Mouse (Mus musculus) naive thymus-derived CD4-positive, alpha-beta T cell, adult 5 months (primary cell): ENCODE data around the gene Cep135. TPM values are rescaled to one million over a fixed set of nuclear protein-coding genes. Genes with fewer than 3 reads are reported as not detected.

ENCODE experiments used
- polyA plus RNA-seq: library from polyadenylated mRNA; unstranded; fragments of 100-300 nt; shearing (Covaris generic); gene quantifications from one replicate; pipeline ENCODE4 v1.2.1, GENCODE M21; 2017

The Cep135 gene
- 16.7 TPM for polyA plus RNA-seq

DNA sequence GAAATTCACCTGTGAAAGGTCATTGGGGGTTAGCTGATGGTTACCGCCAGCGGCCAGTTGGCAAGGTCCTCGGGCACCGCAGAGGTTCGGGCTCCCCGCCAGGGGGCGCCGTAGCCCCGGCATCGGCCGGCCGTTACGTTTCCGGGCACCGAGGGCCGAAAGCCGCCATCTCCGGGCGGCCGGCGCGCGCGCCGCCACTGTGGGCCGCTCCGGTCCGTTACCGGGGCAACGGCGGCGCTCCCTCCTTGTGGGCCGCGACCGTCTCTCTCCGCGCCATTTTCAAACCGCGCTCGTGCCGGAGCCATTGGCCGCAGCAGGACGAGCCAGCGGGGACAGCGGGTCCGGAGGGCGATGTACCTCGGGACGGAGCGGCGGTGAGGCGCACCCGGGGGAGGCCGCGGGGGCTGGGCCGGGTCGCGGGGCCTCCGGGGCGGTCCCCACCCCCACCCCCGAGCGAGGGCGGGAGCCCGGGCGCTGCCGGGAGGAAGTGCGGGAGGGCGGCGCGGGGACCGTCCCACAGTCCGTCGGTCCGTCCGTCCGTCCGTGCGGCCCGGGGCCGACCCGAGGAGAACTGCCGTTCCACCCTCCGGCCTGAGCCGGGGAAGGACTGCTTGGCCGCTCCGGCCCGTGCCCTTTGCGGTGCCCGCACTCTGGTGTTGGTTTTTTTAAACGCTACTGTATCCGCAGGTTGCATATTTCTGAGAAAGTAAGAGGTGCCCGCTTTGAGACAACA, at the start of gene Cep135:
Gene Cep135, plus strand, starts transcription at position 148 of the 733 bp plus-strand sequence.

DNA sequence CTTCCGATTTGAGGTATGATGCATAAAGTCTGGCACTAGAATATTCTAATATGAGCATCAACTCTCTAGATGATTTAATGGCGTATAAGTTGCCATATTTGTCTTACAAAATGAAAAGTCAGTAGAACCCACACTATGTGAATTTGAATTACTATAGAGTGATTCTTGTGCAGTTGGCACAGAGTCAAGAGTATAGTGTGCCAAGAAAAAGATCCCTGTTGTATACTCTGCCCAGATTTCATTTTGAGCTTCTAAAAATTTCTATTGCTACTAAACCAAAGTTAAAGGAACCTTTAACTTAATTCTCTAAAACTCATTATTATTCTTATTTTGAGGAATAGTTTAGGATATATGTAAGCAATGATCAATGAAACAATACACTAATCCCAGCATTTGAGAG, 67.7 kb downstream of the Cep135 start, which contains the start of gene C530008M17Rik:
Gene C530008M17Rik, plus strand, starts transcription at position 301 of the 400 bp plus-strand sequence.

Other genes with a start within 250 kb of the Cep135 start
- gene Nmu, start 224.9 kb upstream of the Cep135 start, polyA plus RNA-seq: not detected
- not detected for gene Gm7271, start 104.7 kb upstream of the Cep135 start, polyA plus RNA-seq
- gene Exoc1, start 59.4 kb upstream of the Cep135 start, polyA plus RNA-seq: 36.1 TPM
- gene C530008M17Rik, start 67.8 kb downstream of the Cep135 start, polyA plus RNA-seq: 1.5 TPM